Mouse (Mus musculus): ENCODE data around the gene Pde4a. TPM values are rescaled to one million over a fixed set of nuclear protein-coding genes. Genes with fewer than 3 reads are reported as not detected.

Gene Pde4a
- total and polyA plus RNA-seq, 3 experiments: 1.7 to 7.6 (median 4.8) TPM

GRCm38 (mm10) chr9:21184733-21185132 is 19.2 kb downstream of the Pde4a start:
- Histone ChIP-seq H3K79me2 (replicated peaks; ENCODE audit: control insufficient read depth, extremely low read depth, insufficient read depth, poor library complexity, severe bottlenecking) (peaks cover 3% of the 10 kb centered on the region), H3K9ac (ENCODE audit: insufficient read depth, low read depth) (no peak overlapping the region), H3K9me3 (replicated peaks; ENCODE audit: low read length) (no peaks in the 10 kb centered on the region), H3K27me3 (replicated peaks) (no peaks in the 10 kb centered on the region), H3K4me2 (ENCODE audit: insufficient read depth, low read depth, poor library complexity, severe bottlenecking) (no peak overlapping the region; the same call in 1 of the 2 replicates), H3K4me1 (ENCODE audit: control insufficient read depth in 1 of 2, insufficient read depth in 2 of 2) (peaks cover 24 to 58% of the 10 kb centered on the region in 2 experiments), H3K36me3 (replicated peaks in 1 of 2; ENCODE audit: control insufficient read depth in 1 of 2, insufficient read depth in 1 of 2, low read length in 1 of 2) (peaks cover 0 to 25% of the 10 kb centered on the region in 2 experiments), H3K4me3 (replicated peaks in 1 of 3; ENCODE audit: low read depth in 2 of 3, low read length in 2 of 3, poor library complexity in 1 of 3) (no peak overlapping the region), H3K27ac (ENCODE audit: insufficient read depth, low read depth) (no peak overlapping the region)
- TF ChIP-seq MAZ (IDR thresholded peaks at IDR 0.05; ENCODE audit: low read depth, low read length) (no peak), SIN3A (IDR thresholded peaks at IDR 0.05; ENCODE audit: low read length) (no peak), NRF1 (IDR thresholded peaks at IDR 0.05; ENCODE audit: low read depth, low read length) (no peak)
- in situ Hi-C loops (cut with MboI; ENCODE audit: low pct_ligation_motif_present, low pct_unique_long_range_greater_than_20kb, low sequenced_read_pairs) (no loop called here), dilution Hi-C loops (cut with MboI; ENCODE audit: extremely low pct_ligation_motif_present, extremely low pct_unique_long_range_greater_than_20kb, low sequenced_read_pairs) (no loop called here)
- DNase-seq (ENCODE audit: extremely low read depth): no peak

- Histone ChIP-seq H3K4me3 (replicated peaks in 1 of 3; ENCODE audit: low read depth in 2 of 3, low read length in 2 of 3, poor library complexity in 1 of 3) (no peak overlapping the region), H3K9me3 (replicated peaks; ENCODE audit: low read length) (no peaks in the 10 kb centered on the region), H3K27ac (ENCODE audit: insufficient read depth, low read depth) (no peak overlapping the region), H3K9ac (ENCODE audit: insufficient read depth, low read depth) (no peak overlapping the region), H3K79me2 (replicated peaks; ENCODE audit: control insufficient read depth, extremely low read depth, insufficient read depth, poor library complexity, severe bottlenecking) (peaks cover 3% of the 10 kb centered on the region), H3K27me3 (replicated peaks) (no peaks in the 10 kb centered on the region), H3K4me1 (ENCODE audit: control insufficient read depth in 1 of 2, insufficient read depth in 2 of 2) (peaks cover 24 to 61% of the 10 kb centered on the region in 2 experiments), H3K4me2 (ENCODE audit: insufficient read depth, low read depth, poor library complexity, severe bottlenecking) (no peak overlapping the region), H3K36me3 (replicated peaks in 1 of 2; ENCODE audit: control insufficient read depth in 1 of 2, insufficient read depth in 1 of 2, low read length in 1 of 2) (peaks cover 0 to 25% of the 10 kb centered on the region in 2 experiments)
- DNase-seq (ENCODE audit: extremely low read depth): no peak
- TF ChIP-seq ZNF384 (IDR thresholded peaks at IDR 0.05; ENCODE audit: low read depth, low read length) (no peak), MXI1 (IDR thresholded peaks at IDR 0.05; ENCODE audit: low read depth, low read length) (no peak), RAD21 (IDR thresholded peaks at IDR 0.05; ENCODE audit: low read depth, low read length) (no peak)
- in situ Hi-C loops (cut with MboI; ENCODE audit: low pct_ligation_motif_present, low pct_unique_long_range_greater_than_20kb, low sequenced_read_pairs) (no loop called here), dilution Hi-C loops (cut with MboI; ENCODE audit: extremely low pct_ligation_motif_present, extremely low pct_unique_long_range_greater_than_20kb, low sequenced_read_pairs) (no loop called here)
Measured at GRCm38 (mm10) chr9:21185436-21185835, 19.9 kb downstream of the Pde4a start.

GRCm38 (mm10) chr9:21189905-21190304 is 24.4 kb downstream of the Pde4a start:
- dilution Hi-C loops (cut with MboI; ENCODE audit: extremely low pct_ligation_motif_present, extremely low pct_unique_long_range_greater_than_20kb, low sequenced_read_pairs): no loop called here
- Histone ChIP-seq H3K4me2 (ENCODE audit: insufficient read depth, low read depth, poor library complexity, severe bottlenecking) (no peak overlapping the region), H3K79me2 (replicated peaks; ENCODE audit: control insufficient read depth, extremely low read depth, insufficient read depth, poor library complexity, severe bottlenecking) (no peaks in the 10 kb centered on the region), H3K9me3 (replicated peaks; ENCODE audit: low read length) (no peaks in the 10 kb centered on the region), H3K36me3 (replicated peaks in 1 of 2; ENCODE audit: control insufficient read depth in 1 of 2, insufficient read depth in 1 of 2, low read length in 1 of 2) (peaks cover 23 to 58% of the 10 kb centered on the region in 2 experiments), H3K4me1 (ENCODE audit: control insufficient read depth in 1 of 2, insufficient read depth in 2 of 2) (peaks cover 7 to 33% of the 10 kb centered on the region in 2 experiments; a peak in 3 of 4 replicates), H3K4me3 (replicated peaks in 1 of 3; ENCODE audit: low read depth in 2 of 3, low read length in 2 of 3, poor library complexity in 1 of 3) (no peak overlapping the region), H3K27ac (ENCODE audit: insufficient read depth, low read depth) (no peak overlapping the region), H3K9ac (ENCODE audit: insufficient read depth, low read depth) (no peak overlapping the region), H3K27me3 (replicated peaks) (no peaks in the 10 kb centered on the region)
- TF ChIP-seq ZNF384 (IDR thresholded peaks at IDR 0.05; ENCODE audit: low read depth, low read length) (peak; percentile 55), MAZ (IDR thresholded peaks at IDR 0.05; ENCODE audit: low read depth, low read length) (no peak), RAD21 (IDR thresholded peaks at IDR 0.05; ENCODE audit: low read depth, low read length) (peak; percentile 25), ETS1 (conservative IDR thresholded peaks at IDR 0.05; ENCODE audit: low read depth, low read length) (no peak), ZKSCAN1 (IDR thresholded peaks at IDR 0.05; ENCODE audit: borderline replicate concordance, low read depth, low read length) (no peak), CTCF (conservative IDR thresholded peaks at IDR 0.05 in 1 of 2, IDR thresholded peaks at IDR 0.05 in 1 of 2; ENCODE audit: low read depth in 2 of 2, low read length in 2 of 2) (peak in 1 of 2 experiments; percentile 80; a peak in 2 of 4 replicates), USF1 (IDR thresholded peaks at IDR 0.05; ENCODE audit: low read depth, low read length) (no peak), SMC3 (IDR thresholded peaks at IDR 0.05; ENCODE audit: low read depth, low read length) (peak; percentile 56)
- in situ Hi-C loops (cut with MboI; ENCODE audit: low pct_ligation_motif_present, low pct_unique_long_range_greater_than_20kb, low sequenced_read_pairs): no loop called here
- peak; percentile 46 for DNase-seq (ENCODE audit: extremely low read depth)

Measured in CH12.LX (cell line).